Mouse (Mus musculus) neural tube, embryonic 14.5 days (tissue): ENCODE measurements around the gene Pla2g2e. TPM values are rescaled to one million over a fixed set of nuclear protein-coding genes. Genes with fewer than 3 reads are reported as not detected.
"Not testable (repeated sequence)": the region's sequence is repeated elsewhere in the genome, so short reads cannot be mapped to it uniquely, and the experiment has no call there.

ENCODE experiments used
- ATAC-seq: fragments of 200-750 bp; cut with Nextera tagmentation; 2 replicates; pipeline ENCODE4 v1.8.0; 2017; ENCODE audit warnings: low read depth, mild to moderate bottlenecking, moderate TSS enrichment, moderate library complexity
- H3K27ac ChIP-seq: fragments of 300-500 bp; sonication (generic); 2 replicates; pipeline ENCODE4 v1.5.1; 2014; ENCODE audit warnings: low read depth, mild to moderate bottlenecking, control low read depth, low read length, moderate library complexity, mixed read lengths
- H3K27me3 ChIP-seq: fragments of 300-500 bp; sonication (generic); 2 replicates; pipeline ENCODE4 v1.6.1; 2014; ENCODE audit warnings: low read length; ENCODE audit not compliant: control insufficient read depth, insufficient read depth
- H3K36me3 ChIP-seq: fragments of 300-500 bp; sonication (generic); 2 replicates; pipeline ENCODE4 v1.6.1; 2014; ENCODE audit warnings: low read length, mixed read lengths; ENCODE audit not compliant: control insufficient read depth, insufficient read depth
- H3K4me1 ChIP-seq: fragments of 300-500 bp; sonication (generic); 2 replicates; pipeline ENCODE4 v1.6.1; 2014; ENCODE audit warnings: low read length; ENCODE audit not compliant: control insufficient read depth, insufficient read depth
- H3K4me2 ChIP-seq: fragments of 300-500 bp; sonication (generic); 2 replicates; pipeline ENCODE4 v1.6.1; 2014; ENCODE audit warnings: mild to moderate bottlenecking, low read depth, low read length, control low read depth
- H3K4me3 ChIP-seq: fragments of 300-500 bp; sonication (generic); 2 replicates; pipeline ENCODE4 v1.5.1; 2014; ENCODE audit warnings: low read depth, low read length, control low read depth, mixed read lengths
- H3K9ac ChIP-seq: fragments of 300-500 bp; sonication (generic); replicated peaks from 2 replicates; pipeline ENCODE4 v1.6.1; 2014; ENCODE audit warnings: low read depth, mild to moderate bottlenecking, control low read depth, low read length, mixed read lengths
- H3K9me3 ChIP-seq: fragments of 300-500 bp; sonication (generic); 2 replicates; pipeline ENCODE4 v1.6.1; 2016; ENCODE audit warnings: low read length; ENCODE audit not compliant: control insufficient read depth
- WGBS: fragments of 180-500 bp; shearing (Covaris S2); extraction: QIAGEN DNeasy Blood & Tissue Kit; methylation state at CpG from one replicate; pipeline ENCODE4 v1.1.7; 2014; 5-methylcytosine and 5-hydroxymethylcytosine counted together
- polyA plus RNA-seq: library from polyadenylated mRNA; unstranded; fragments of >200 nt; fragmentation: Nextera tagmentation; extraction: Ambion mirVana; gene quantifications from 2 replicates; pipeline ENCODE4 v1.2.1, GENCODE M21; 2014

The Pla2g2e gene
- polyA plus RNA-seq, 1 experiment from 2014 or later = not detected

DNA sequence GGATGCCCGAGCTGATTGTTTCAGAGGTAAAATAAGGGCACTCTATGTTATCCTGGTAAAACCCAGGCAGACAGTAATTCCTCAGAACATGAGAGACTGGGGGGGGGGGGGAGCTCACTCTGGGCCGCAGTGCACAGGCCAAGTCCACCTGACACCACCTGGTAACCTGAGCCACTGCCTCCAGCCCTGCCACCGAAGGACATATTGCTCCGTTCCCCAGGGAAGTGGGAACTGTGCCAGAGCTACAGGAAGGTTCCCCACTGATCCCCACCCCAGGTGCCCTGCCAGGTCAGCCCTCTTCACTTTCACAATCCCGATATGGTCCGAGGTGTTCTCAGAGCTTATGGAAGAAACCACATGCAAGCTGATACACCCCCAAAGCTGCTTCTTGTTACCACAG is 14.9 kb downstream of the Pla2g2e start:
- H3K27ac ChIP-seq = no peak overlapping the region
- H3K9me3 ChIP-seq = no peaks in the 10 kb centered on the region
- H3K4me2 ChIP-seq = no peak overlapping the region
- H3K27me3 ChIP-seq = no peaks in the 10 kb centered on the region
- H3K4me1 ChIP-seq = no peaks in the 10 kb centered on the region
- ATAC-seq = no peak
- H3K36me3 ChIP-seq = peaks cover 39% of the 10 kb centered on the region
- WGBS = 83% methylated on average over 6 of the region's 6 CpGs
- no peak overlapping the region for H3K9ac ChIP-seq
- H3K4me3 ChIP-seq = no peak overlapping the region

DNA sequence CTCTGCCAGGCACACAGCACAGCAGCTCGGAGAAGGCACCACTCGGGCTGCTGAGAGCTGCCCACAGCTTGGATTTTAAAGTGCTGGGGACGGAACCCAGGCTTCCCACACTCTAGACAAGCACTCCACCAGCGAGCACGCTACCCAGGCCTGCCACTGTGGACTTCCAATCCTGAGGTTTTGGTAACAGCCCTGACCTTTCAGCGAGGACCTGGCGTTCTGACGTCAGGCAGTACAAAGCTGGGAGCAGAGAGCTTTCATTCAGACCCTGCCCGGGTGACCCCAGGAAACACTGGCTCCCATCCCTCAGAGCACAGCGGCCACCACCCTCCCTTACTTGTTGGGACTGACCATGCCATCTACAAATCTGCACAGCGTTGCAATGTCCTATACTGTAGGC is 16.0 kb downstream of the Pla2g2e start:
- not testable (repeated sequence) for H3K27me3 ChIP-seq, H3K9ac ChIP-seq, H3K27ac ChIP-seq, ATAC-seq, H3K4me2 ChIP-seq, H3K4me1 ChIP-seq, H3K9me3 ChIP-seq, H3K4me3 ChIP-seq
- WGBS = 91% methylated on average over 11 of the region's 11 CpGs
- peaks cover 49% of the 10 kb centered on the region for H3K36me3 ChIP-seq

DNA sequence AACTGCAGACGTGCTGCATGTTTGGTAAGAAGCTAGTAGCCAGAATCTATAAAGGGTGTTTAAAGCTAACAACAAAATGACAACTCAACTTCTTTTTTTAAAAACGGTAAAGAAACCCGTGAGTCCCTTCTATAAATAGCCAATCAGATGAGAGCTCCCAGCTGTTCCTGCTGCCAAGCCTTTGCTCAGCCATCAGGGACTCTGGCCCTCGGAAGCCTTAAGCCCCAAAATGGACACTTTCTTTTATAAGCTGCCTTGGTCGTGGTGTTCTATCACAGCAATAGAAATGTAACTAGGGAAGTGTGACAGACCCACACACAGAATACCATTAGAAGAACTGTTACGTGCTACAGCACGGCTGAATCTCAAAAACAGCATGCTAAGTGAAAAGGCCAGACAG is 21.6 kb downstream of the Pla2g2e start:
- 87% methylated on average over 7 of the region's 7 CpGs for WGBS
- Histone ChIP-seq H3K4me2 (no peak overlapping the region), H3K4me3 (no peak overlapping the region), H3K4me1 (no peaks in the 10 kb centered on the region), H3K9me3 (no peaks in the 10 kb centered on the region), H3K9ac (no peak overlapping the region), H3K36me3 (peaks cover 67% of the 10 kb centered on the region), H3K27me3 (no peaks in the 10 kb centered on the region), H3K27ac (no peak overlapping the region)
- no peak for ATAC-seq

DNA sequence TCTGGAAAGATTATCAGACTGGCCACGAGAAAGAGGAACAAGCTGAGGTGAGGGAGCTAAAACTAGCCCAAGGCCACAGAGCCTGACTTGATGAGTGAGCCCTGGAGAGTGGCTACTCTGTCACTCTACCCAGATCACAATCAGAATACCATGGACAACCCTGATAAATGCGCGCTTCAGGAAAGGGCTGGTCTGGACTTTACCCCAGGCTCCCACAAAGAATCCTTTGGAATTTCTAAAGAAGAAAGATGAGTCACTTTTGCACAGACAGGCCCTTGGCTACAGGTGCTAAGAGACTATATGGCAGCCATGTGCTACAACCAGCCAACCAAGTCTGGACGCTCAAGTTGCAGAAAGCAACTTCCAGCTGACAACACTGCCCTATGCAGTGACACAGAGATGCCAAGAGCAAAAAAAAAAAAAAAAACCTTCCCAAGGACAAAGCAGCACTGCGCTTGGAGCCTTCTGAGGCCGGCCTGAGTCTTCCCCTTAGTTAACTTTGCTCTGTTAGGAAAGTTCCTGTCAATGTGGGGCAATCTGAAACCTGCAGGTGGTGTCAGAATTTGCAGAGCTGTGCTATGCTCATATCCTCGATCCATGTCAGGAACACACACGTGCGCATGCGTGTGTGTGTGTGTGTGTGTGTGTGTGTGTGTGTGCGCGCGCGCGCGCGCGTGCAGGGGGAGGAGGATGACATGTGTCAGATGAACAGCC is 28.0 kb downstream of the Pla2g2e start:
- Histone ChIP-seq H3K36me3 (peaks cover 60% of the 10 kb centered on the region), H3K4me1 (no peaks in the 10 kb centered on the region), H3K9ac (no peak overlapping the region), H3K9me3 (no peaks in the 10 kb centered on the region), H3K4me2 (no peak overlapping the region), H3K4me3 (no peak overlapping the region), H3K27ac (no peak overlapping the region), H3K27me3 (no peaks in the 10 kb centered on the region)
- 98% methylated on average over 18 of the region's 18 CpGs for WGBS
- no peak for ATAC-seq

DNA sequence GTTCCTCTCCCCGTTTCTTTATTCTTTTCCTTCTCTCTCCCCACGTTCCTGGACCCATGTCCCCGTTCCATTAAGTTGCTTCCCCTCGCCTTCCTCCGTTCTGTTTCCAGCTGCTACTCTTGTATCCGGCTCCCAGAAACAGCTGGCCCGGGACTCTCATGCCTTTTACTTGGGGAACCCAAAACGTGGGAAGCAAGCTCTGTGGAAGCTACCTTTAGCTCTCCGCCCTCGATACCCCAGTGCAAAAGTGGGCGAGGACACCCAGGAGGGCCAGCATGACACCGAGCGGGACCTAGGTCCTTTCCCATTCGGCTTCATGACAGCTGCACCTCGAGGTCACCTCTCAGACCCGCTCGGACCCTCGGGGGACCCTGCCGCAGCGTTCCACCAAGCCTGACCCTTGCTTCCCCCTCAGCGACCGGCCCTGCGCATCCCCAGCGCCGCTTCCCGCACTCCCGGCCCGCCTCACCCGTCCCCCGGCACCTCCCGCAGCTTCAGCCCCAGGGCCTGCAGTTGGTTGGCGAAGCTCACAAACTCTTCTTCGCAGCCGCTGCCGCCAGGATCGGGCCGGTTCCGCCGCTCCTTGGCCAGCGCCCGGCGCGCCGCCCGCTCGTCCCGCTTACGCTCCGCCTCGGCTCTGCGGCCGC is 35.5 kb downstream of the Pla2g2e start:
- peak; percentile 52; the same call in 1 of the 2 replicates for ATAC-seq
- Histone ChIP-seq H3K27ac (peak overlapping the region; percentile 56; the same call in 1 of the 2 replicates), H3K4me1 (peaks cover 13% of the 10 kb centered on the region), H3K36me3 (peaks cover 4% of the 10 kb centered on the region; the same call in 1 of the 2 replicates), H3K4me2 (peak overlapping the region; percentile 78), H3K27me3 (no peaks in the 10 kb centered on the region), H3K9me3 (no peaks in the 10 kb centered on the region), H3K9ac (peak overlapping the region; percentile 79), H3K4me3 (peak overlapping the region; percentile 70)
- WGBS = 2% methylated on average over 44 of the region's 52 CpGs

DNA sequence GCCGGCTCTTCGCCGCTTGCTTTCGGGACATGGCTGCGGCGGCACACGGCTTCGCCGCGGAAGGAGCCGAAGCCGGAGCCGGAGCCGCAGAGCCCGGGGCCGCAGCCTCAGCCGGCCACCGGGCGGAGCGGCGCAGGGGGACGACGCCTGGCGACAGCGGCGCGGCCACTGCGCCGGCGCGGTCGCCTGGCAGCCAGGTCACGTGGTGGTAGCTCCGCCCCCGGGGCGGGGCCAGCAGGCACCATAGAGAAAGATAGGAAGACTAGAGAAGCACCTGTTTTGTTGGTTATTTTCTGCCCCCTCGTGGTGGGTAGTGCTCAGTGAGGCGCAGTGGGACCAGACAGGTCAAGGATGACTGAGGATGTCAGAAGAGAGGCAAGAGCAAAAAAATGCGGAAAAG is 36.1 kb downstream of the Pla2g2e start, which contains the start of gene Otud3:
TSS of gene Otud3 (minus strand) at position 149 of the 400 bp plus-strand sequence.
- no peaks in the 10 kb centered on the region for H3K27me3 ChIP-seq
- peaks cover 13% of the 10 kb centered on the region for H3K4me1 ChIP-seq
- H3K9ac ChIP-seq = peak within 1 kb of the TSS; percentile 79
- H3K4me2 ChIP-seq = peak within 1 kb of the TSS; percentile 78
- WGBS = under 1% methylated on average over 39 of the region's 39 CpGs
- peak within 1 kb of the TSS; percentile 56; the same call in 1 of the 2 replicates for H3K27ac ChIP-seq
- peak; percentile 93 for ATAC-seq
- peaks cover 4% of the 10 kb centered on the region; the same call in 1 of the 2 replicates for H3K36me3 ChIP-seq
- peak within 1 kb of the TSS; percentile 70 for H3K4me3 ChIP-seq
- no peaks in the 10 kb centered on the region for H3K9me3 ChIP-seq

DNA sequence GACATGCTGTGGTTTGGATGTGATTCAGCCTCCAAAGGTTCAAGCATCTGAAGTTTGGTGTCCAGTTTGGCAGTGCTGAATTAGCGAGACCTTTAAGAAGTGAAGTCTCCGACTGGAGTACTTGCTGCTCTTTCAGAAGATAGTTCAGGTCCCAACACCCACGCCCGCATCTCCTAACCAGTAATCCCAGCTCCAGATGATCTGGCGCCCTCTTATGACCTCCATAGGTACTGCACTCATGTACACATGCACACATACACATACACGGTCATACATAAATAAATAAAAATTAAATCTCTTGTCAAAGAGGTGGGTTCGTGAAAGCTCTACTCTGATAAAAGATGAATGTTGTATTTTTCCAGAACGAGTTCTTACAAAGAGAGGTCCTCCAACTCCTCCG is 39.5 kb downstream of the Pla2g2e start:
- H3K27ac ChIP-seq = no peak overlapping the region
- no peak overlapping the region for H3K4me3 ChIP-seq

DNA sequence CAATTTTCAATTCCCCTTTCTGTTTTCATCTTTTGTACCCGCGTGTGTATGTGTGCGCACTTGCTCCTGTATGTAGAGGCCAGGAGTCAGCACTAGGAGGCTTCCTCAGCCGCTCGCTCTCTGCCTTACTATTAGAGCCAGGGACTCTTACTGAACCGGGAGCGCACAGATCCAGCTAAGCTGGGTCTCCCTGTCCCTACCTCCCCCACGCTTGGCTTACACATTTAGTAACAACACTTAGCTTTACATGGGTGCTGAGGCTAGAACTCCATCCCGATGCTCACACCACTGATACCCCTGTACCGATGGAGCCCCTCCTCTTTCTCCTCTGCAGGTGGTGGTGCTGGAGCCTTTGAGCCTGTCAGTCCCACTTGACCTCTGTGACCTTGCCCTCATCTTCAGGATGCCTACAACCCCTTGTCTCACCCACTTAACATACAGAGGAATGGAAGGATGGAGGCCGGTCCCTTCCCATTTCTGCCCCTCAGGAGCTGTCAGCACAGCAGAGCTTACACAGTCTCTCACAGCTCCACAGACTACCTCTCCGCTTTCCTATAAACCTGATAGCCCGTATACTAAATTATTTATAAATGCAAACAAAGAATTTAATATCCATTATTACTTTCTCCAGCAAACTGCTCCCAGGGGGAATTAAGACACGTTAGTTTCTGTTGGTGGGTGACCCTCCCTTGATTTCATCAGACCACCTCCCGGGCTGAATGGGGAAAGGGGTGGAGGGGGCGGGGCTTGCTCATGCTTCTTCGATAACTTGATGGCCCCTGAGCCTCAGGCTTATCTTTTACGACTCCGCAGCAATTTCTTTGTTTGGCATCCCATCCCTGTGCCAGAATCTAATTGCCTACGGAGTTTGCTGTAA is 43.8 kb downstream of the Pla2g2e start:
- no peaks in the 10 kb centered on the region for H3K27me3 ChIP-seq
- peak overlapping the region; percentile 7 for H3K27ac ChIP-seq
- H3K9me3 ChIP-seq = no peaks in the 10 kb centered on the region
- WGBS = 35% methylated on average over 20 of the region's 20 CpGs
- H3K36me3 ChIP-seq = no peaks in the 10 kb centered on the region
- no peak overlapping the region for H3K9ac ChIP-seq
- peak; percentile 77 for ATAC-seq
- H3K4me1 ChIP-seq = no peaks in the 10 kb centered on the region; the same call in 1 of the 2 replicates
- peak overlapping the region; percentile 51 for H3K4me2 ChIP-seq
- peak overlapping the region; percentile 10; the same call in 1 of the 2 replicates for H3K4me3 ChIP-seq

More for the DNA sequence above, 39.5 kb downstream of the Pla2g2e start:
- H3K4me1 ChIP-seq = peaks cover 7% of the 10 kb centered on the region
- H3K9ac ChIP-seq = no peak overlapping the region
- H3K36me3 ChIP-seq = no peaks in the 10 kb centered on the region
- H3K27me3 ChIP-seq = no peaks in the 10 kb centered on the region
- 85% methylated on average over 9 of the region's 9 CpGs for WGBS
- no peak overlapping the region for H3K4me2 ChIP-seq
- no peaks in the 10 kb centered on the region for H3K9me3 ChIP-seq
- ATAC-seq = no peak
